Mouse (Mus musculus): ENCODE results near the gene Hsd17b10.

DNA sequence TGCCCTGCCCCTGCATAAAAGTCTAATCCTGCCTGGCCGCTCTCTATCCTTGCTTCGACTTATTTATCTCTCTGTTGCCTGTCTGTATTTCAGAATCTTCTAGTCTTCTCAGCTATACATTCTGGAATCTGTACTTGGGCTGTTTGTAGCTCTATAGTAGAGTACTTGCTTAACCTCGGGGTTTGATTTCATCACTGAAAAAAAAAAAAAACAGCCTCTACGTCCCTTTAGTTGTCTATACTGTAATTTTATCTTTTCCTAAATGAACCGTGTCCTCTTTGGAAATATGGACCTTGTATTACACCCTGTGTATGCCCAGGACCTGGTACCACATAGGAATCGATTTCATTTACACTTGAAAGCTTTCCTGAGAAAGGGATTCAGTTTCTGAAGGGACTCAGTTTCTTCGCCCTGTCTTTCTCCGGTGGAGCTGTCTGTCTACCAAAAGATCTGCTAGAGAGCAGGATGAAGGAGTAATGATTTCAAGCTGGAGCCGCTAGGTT is 412 bp upstream of the Hsd17b10 start:
- TF ChIP-seq CTCF (IDR thresholded peaks at IDR 0.05; ENCODE audit: insufficient read depth, low read depth, low read length) (no peak), POLR2A (IDR thresholded peaks at IDR 0.05; ENCODE audit: insufficient read depth, low read depth, low read length) (no peak)

Measured in olfactory bulb, adult 2 months (tissue).